Mouse (Mus musculus) liver, adult 2 months (tissue): ENCODE data around the gene Cpa1. TPM values are rescaled to one million over a fixed set of nuclear protein-coding genes. Genes with fewer than 3 reads are reported as not detected.

Source experiments
- DNase-seq: peaks from one replicate; pipeline ENCODE4 v3.0.0-alpha.2; 2011; ENCODE audit warnings: low read depth, low spot score; ENCODE audit errors: extremely low read depth
- H3K27ac ChIP-seq: fragments of 200-500 bp; replicated peaks from 2 replicates; pipeline ENCODE4 v1.5.1; 2012; ENCODE audit warnings: low read depth, mild to moderate bottlenecking, control low read depth, inconsistent platforms, low read length; ENCODE audit not compliant: insufficient read depth
- H3K27me3 ChIP-seq: fragments of 200-500 bp; 2 replicates; pipeline ENCODE4 v1.6.1; 2012; ENCODE audit warnings: mild to moderate bottlenecking, moderate library complexity, low read length, inconsistent platforms; ENCODE audit not compliant: control insufficient read depth, insufficient read depth
- H3K36me3 ChIP-seq: fragments of 200-500 bp; 2 replicates; pipeline ENCODE4 v1.6.1; 2012; ENCODE audit warnings: low read length, inconsistent platforms; ENCODE audit not compliant: control insufficient read depth, insufficient read depth
- H3K4me1 ChIP-seq: fragments of 200-500 bp; 2 replicates; pipeline ENCODE4 v1.6.1; 2011; ENCODE audit warnings: low read length; ENCODE audit not compliant: control insufficient read depth, insufficient read depth
- H3K4me3 ChIP-seq: fragments of 200-500 bp; 2 replicates; pipeline ENCODE4 v1.5.1; 2011; ENCODE audit warnings: low read depth, mild to moderate bottlenecking, control low read depth, low read length, moderate library complexity; ENCODE audit not compliant: insufficient read depth
- H3K79me2 ChIP-seq: fragments of 200-500 bp; 2 replicates; pipeline ENCODE4 v1.6.1; 2012; ENCODE audit warnings: inconsistent platforms, mild to moderate bottlenecking, low read length, moderate library complexity; ENCODE audit not compliant: control insufficient read depth, insufficient read depth
- H3K9ac ChIP-seq: fragments of 200-500 bp; 2 replicates; pipeline ENCODE4 v1.6.1; 2012; ENCODE audit warnings: low read depth, mild to moderate bottlenecking, control low read depth, inconsistent platforms, low read length
- CTCF ChIP-seq: fragments of 200-500 bp; IDR thresholded peaks from 2 replicates; pipeline ENCODE4 v1.5.1; 2011; ENCODE audit warnings: low read depth, low read length, control low read depth
- POLR2A ChIP-seq: fragments of 200-500 bp; IDR thresholded peaks from 2 replicates; pipeline ENCODE4 v1.6.1; 2011; ENCODE audit warnings: low read length, control low read depth; ENCODE audit not compliant: insufficient read depth; ENCODE audit errors: extremely low read depth
- WGBS: fragments of 180-500 bp; shearing (Covaris S2); methylation state at CpG from one replicate; pipeline ENCODE4 v1.1.7; 2018; 5-methylcytosine and 5-hydroxymethylcytosine counted together
- polyA plus RNA-seq: library from polyadenylated mRNA; depleted of rRNA; stranded (reverse); fragments of >200 nt; gene quantifications from 2 replicates; pipeline ENCODE4 v1.2.3, GENCODE M21; 2012
- total RNA-seq: library from RNA; depleted of rRNA; stranded (reverse); fragments of >200 nt; gene quantifications from 2 replicates; pipeline ENCODE4 v1.2.3, GENCODE M21; 2014

Gene Cpa1
- total and polyA plus RNA-seq, 2 experiments: 0.26 to 76.8 TPM

DNA sequence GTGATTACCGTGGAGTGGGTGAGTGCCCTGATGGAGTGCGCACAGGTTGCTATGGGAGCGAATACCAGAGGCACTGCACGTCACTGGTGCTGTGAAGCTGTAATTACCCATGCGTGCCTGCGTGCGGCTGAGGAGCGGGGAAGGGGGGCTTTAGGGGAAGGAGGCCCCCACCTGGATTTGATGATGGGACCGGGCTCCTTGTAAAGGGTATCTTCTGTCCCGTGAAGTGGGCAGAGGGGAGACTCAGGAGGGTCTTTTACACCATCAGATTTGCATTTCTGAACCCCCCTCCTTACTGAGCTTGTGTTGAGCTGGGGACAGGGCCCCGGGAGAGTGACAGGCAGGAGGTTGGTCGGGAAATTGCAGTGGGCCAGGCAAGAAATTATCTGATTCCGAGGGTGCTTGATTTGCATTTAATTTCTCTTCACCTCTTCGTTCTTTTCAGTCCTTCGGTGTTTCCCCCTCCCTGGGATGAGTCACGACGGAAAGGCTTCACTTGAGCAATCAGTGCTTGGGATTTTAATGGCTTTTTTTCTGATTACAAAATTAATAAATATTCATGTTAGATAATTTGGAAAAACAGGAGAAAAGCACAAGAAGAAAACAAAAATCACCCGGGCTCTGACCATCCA lies 20.9 kb upstream of the Cpa1 start:
- Histone ChIP-seq H3K9ac (no peak overlapping the region), H3K36me3 (no peaks in the 10 kb centered on the region), H3K27ac (no peak overlapping the region), H3K4me1 (no peaks in the 10 kb centered on the region), H3K27me3 (peaks cover 2% of the 10 kb centered on the region; the same call in 1 of the 2 replicates), H3K79me2 (no peaks in the 10 kb centered on the region), H3K4me3 (no peak overlapping the region)
- TF ChIP-seq POLR2A: no peak
- TF ChIP-seq CTCF: no peak
- DNase-seq: no peak
- WGBS: 44% methylated on average over 18 of the region's 18 CpGs

DNA sequence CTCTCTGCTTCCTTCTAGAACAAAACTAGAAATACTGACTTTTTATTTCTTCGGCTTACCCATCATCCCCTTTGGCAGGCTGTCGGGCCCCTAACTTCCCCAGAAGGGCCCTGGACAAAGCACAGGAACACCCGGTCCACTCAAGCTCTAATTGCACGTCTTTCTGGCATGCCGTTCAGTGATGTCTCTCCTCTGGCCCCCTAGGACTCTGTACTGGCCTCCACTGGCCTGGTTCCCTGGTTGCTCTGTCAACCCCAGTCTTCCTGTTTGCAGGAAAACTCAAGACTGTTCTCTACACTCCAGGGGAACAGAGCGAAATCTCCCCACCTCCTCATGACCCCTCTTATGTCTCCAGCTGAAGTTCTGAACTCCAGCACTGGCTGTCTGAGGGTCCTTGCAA lies 20.3 kb upstream of the Cpa1 start:
- Histone ChIP-seq H3K36me3 (no peaks in the 10 kb centered on the region), H3K27me3 (peaks cover 2% of the 10 kb centered on the region; the same call in 1 of the 2 replicates), H3K79me2 (no peaks in the 10 kb centered on the region), H3K4me3 (no peak overlapping the region), H3K27ac (no peak overlapping the region), H3K4me1 (no peaks in the 10 kb centered on the region), H3K9ac (no peak overlapping the region)
- WGBS: 70% methylated on average over 6 of the region's 6 CpGs
- DNase-seq: no peak
- TF ChIP-seq POLR2A (no peak), CTCF (no peak)

DNA sequence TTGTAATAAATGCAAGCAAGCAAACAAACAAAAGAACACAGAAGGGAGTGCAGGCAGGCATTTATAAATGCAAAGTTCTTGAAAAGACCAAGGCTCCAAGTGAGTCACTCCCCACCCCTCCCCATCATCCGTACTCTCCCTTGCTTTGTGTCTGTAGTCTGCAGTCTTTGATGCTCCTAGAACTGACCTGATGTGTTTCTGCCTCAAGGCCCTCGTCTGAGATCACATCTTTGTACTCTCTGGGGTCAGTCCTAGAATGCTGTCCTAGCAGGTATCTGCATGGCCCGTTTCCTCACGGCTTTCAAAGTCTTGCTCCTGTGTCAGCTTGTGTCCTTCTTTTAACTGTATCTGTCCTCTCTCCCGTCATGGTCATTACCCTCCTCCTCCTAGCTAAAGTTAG lies 19.4 kb upstream of the Cpa1 start:
- TF ChIP-seq POLR2A: no peak
- no peak for TF ChIP-seq CTCF
- Histone ChIP-seq H3K79me2 (no peaks in the 10 kb centered on the region), H3K36me3 (no peaks in the 10 kb centered on the region)

DNA sequence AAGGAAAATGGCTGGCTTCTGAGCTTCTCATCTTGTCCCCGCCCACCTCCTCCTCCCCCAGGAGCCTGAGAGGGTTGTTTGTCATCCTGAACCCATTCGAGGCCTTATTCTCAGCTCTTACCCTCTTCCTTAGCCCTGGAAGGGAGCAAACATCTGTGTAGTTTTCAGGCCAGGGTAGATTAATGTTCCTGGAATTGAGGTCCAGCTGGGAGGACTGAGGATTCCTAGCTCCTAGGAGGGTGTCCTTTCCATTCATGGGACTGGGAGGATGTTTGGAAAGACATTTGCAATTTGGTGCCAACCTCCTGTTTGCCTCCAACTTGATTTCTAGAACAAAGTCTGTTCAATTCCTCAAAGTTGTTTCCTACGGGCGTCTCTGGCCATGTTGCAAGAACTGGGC lies 18.4 kb upstream of the Cpa1 start:
- 78% methylated on average over 4 of the region's 4 CpGs for WGBS
- H3K27ac ChIP-seq: no peak overlapping the region

More for the DNA sequence above, 19.4 kb upstream of the Cpa1 start:
- no peak for DNase-seq
- Histone ChIP-seq H3K27ac (no peak overlapping the region), H3K4me1 (no peaks in the 10 kb centered on the region), H3K27me3 (peaks cover 2% of the 10 kb centered on the region; the same call in 1 of the 2 replicates), H3K4me3 (no peak overlapping the region), H3K9ac (no peak overlapping the region)
- 83% methylated on average over 5 of the region's 5 CpGs for WGBS

DNA sequence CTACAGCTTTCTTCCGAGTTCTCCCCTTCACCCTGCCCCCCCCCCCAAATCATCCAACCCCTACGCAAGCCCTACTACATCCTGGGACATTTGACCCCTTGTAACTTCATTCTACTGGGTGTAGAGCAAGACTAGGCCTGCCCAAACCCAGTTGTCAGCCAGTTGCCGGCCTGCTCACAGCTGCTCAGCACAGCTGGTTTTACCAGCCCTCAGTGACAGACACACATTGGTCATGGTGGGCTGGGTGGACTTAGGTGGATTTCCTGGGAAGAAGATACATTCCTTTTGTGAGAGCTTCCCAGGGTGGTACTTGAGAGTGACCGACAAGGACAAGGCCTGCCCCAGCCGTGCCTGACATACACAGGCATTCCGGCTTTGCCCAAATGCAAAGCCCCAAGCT lies 18.0 kb upstream of the Cpa1 start:
- DNase-seq: no peak
- 93% methylated on average over 6 of the region's 6 CpGs for WGBS

More for the DNA sequence above, 18.4 kb upstream of the Cpa1 start:
- no peaks in the 10 kb centered on the region for H3K79me2 ChIP-seq
- H3K36me3 ChIP-seq: no peaks in the 10 kb centered on the region
- H3K4me1 ChIP-seq: no peaks in the 10 kb centered on the region
- peaks cover 2% of the 10 kb centered on the region; the same call in 1 of the 2 replicates for H3K27me3 ChIP-seq
- no peak for DNase-seq
- no peak overlapping the region for H3K9ac ChIP-seq
- TF ChIP-seq POLR2A: no peak
- no peak for TF ChIP-seq CTCF
- no peak overlapping the region for H3K4me3 ChIP-seq

DNA sequence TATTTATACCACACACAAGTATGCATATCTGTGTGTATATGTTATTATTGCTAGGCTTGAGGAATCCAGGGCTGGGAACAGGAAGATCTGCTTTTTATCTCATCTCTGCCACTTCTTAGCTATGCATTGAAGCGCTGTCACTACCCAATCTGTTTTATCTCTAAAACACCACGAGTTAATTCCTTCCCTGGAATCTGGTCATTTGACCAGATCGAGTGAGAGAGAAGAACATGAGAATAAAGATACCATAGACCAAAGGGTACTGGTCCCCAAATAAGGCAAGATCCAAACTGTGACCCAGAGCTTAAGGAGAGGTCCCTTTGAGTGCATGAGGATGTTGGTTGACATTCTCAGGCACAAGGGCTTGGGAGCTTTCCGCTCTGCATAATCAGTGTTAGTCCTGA lies 17.0 kb upstream of the Cpa1 start:
- no peaks in the 10 kb centered on the region for H3K4me1 ChIP-seq
- H3K9ac ChIP-seq: no peak overlapping the region
- no peak for TF ChIP-seq POLR2A
- H3K36me3 ChIP-seq: no peaks in the 10 kb centered on the region
- no peak overlapping the region for H3K27ac ChIP-seq
- DNase-seq: peak; percentile 16
- 57% methylated on average over 4 of the region's 4 CpGs for WGBS
- H3K27me3 ChIP-seq: no peaks in the 10 kb centered on the region
- no peak overlapping the region for H3K4me3 ChIP-seq
- no peaks in the 10 kb centered on the region for H3K79me2 ChIP-seq

More for the DNA sequence above, 18.0 kb upstream of the Cpa1 start:
- no peak for TF ChIP-seq CTCF
- no peak for TF ChIP-seq POLR2A
- no peaks in the 10 kb centered on the region for H3K27me3 ChIP-seq
- no peak overlapping the region for H3K4me3 ChIP-seq
- H3K4me1 ChIP-seq: no peaks in the 10 kb centered on the region
- no peaks in the 10 kb centered on the region for H3K36me3 ChIP-seq
- no peaks in the 10 kb centered on the region for H3K79me2 ChIP-seq
- H3K27ac ChIP-seq: no peak overlapping the region
- no peak overlapping the region for H3K9ac ChIP-seq
